Mouse (Mus musculus): ENCODE data around the gene Zfr2. TPM values are rescaled to one million over a fixed set of nuclear protein-coding genes. Genes with fewer than 3 reads are reported as not detected.

The Zfr2 gene
- total RNA-seq, 1 experiment from 2014 or later: 0.10 TPM

DNA sequence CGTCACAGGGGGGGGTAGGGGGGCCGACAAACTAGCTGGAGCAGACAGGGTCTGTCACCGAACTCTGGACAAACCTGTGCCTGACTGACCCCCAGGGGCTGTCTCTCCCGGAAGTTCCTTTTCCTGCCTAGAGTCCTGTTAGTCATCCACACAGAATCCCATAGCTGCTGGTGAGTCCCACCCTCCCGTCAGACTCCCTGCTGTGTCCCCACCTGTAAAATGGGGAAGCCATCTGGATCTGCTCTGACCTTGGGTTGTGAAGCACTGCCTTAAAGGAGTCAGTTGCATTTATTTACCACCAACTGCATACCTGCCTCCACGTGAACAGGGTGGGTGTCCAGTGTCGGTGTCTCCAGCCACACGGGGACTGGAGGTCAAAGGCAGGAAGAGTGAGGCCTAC is 61.5 kb downstream of the Zfr2 start:
- no peak for ATAC-seq (replicated peaks; ENCODE audit: insufficient number of reproducible peaks, low FRiP score, low TSS enrichment, poor library complexity, severe bottlenecking)

DNA sequence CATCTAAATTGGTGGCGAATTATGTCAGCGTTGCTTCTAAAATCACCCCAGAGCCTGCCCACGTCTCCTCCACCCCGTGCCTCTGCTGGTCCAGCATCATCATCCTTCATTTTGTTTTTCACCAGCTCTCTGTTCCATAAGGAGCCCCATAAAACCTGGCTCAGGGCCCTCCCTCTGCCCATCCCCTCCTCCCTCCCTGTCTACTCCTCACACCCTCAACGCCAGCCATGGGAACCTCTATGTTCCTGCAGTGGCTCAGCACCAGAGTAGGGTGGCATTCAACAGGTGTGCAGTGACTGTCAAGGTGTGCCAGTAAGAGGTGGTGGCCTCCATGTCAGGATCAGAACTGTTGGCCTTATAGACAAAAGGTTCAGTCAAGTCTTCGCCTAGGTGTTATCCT is 62.2 kb downstream of the Zfr2 start:
- ATAC-seq (replicated peaks; ENCODE audit: insufficient number of reproducible peaks, low FRiP score, low TSS enrichment, poor library complexity, severe bottlenecking): no peak

DNA sequence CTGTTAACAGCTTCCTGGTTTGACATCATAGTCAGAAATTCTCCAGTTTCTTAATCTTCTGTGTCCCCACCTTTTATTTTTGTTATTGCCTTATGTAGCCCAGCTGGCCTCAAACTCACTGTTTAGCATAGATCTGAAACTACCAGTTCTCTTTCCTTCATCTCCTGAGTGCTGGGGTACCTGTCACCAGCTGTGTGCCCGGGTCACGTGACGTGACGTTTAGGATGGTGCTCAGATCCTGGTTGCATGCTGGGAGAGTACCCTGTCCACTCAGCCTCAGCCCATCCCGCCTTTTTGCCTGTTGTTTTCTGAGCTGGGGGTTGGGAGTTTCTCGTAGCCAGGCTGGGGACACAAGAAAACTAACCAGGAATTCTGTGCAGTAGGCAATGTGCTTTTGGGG is 64.3 kb downstream of the Zfr2 start:
- no peak for ATAC-seq (replicated peaks; ENCODE audit: insufficient number of reproducible peaks, low FRiP score, low TSS enrichment, poor library complexity, severe bottlenecking)

DNA sequence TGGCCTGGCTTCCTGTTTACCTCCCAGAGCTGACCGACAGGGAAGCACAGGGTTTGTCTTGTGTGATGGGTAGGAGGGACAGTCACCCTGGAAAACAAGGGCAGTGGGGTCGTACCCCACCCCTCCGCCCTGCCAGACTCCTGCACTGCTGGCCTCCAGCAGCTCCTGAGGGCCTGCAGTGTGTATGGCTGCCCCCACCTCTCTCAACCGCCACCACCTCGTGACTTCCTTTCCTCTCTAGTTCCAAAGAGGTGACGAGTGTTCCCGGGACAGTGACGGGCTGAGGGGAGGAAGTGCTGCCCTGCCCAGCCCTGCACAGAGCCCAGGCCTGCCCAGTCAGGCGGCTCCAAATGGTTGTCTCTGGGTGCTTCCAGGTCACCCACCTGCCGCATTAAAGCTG is 64.9 kb downstream of the Zfr2 start:
- ATAC-seq (replicated peaks; ENCODE audit: insufficient number of reproducible peaks, low FRiP score, low TSS enrichment, poor library complexity, severe bottlenecking): peak; percentile 46

DNA sequence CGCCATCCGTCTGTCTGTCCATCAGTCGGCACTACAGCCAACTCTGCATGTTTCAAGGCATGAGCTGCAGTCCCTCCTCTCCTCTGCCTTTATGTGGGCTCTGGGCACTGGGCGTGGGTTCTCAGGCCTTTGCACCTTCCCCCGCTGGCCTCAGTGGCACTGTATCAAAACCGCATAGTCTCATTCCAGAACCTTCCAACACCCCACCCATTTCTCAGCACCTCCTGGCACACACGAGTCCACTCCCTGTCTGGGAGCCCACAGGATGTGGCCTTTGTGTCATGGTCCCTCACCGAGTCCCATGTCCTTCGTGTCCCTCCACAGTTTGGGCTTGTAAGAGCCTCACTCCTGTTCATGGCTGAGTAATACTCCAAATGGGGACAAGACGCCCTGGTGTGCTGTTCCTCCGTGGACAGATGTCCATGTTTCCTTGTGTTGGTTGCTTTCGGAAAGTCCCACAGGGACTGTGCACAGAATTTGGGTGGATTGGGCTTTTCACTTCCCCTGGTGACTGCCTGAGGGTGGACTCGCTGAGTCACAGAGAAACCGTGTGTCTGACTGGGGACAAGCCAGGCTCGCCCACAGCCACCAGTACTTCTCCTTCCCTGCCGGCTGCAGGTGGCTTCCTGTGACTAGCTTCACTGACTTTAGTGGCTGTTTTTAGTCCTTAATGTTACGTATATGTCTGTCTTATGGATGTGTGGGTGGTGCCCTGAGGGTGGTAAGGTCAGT is 65.6 kb downstream of the Zfr2 start:
- ATAC-seq (replicated peaks; ENCODE audit: insufficient number of reproducible peaks, low FRiP score, low TSS enrichment, poor library complexity, severe bottlenecking): peak; percentile 60

DNA sequence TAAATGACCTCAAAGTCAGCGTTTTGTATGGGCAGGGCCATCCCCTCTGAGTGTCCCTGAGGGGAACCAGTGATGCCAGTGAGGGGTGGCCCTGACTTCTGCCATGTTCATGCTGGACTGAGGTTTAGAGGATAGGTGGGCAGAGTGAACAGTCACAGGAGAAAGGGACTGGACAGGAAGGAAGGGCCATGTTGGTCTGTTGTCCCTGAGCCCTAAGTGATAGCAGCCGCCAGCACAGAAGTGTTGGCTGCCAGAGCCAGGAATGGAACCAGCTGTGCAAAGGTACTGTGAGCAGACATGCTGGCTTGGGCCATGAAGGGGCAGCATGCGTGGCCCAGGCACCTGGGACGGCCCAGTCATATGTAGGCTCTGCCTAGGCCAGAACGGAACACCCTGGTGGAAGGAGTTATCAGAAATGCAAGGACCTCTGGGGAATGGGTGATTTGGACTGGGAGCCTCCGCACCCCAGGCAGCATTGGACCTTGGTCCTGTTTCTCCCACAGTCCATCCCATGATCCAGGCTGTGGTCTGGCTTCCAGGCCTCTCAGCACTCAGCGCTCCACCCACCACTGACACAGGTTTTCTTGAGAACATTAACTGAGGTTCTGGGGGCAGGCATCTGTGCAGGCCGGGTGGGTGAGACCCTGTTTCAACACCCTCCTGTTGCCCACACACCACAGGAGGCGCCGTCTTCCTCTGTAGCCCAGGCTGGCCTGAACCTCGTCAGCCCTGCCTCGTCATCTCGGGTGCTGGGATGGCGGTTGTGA is 66.8 kb downstream of the Zfr2 start:
- ATAC-seq (replicated peaks; ENCODE audit: insufficient number of reproducible peaks, low FRiP score, low TSS enrichment, poor library complexity, severe bottlenecking): no peak

DNA sequence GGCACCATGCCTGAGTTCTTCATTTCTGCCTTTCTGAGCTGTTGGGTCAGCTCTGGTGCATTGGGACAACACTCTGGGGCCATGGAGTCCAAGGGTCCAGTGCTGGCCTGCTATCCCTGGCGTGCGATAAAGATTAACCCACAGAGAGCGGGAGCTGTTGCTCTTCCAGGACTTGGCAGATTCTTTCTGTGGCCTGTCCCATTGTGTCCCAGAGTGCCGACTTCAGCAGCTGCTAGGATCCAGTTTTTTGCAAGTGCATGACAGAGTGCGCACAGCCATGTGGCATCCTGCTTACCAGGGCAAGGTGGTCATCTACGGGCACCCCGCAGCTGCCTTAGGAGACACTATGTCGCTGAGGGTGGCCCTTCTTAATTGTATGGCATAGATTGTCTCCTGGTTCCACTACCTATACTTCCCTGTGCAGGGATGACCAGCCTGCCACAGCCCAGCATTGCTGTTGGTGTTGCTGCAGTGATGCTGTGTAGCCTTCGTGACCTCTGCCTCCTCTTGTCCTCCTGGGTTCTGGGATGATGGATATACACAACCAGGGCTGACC is 67.5 kb downstream of the Zfr2 start:
- no peak for ATAC-seq (replicated peaks; ENCODE audit: insufficient number of reproducible peaks, low FRiP score, low TSS enrichment, poor library complexity, severe bottlenecking)

DNA sequence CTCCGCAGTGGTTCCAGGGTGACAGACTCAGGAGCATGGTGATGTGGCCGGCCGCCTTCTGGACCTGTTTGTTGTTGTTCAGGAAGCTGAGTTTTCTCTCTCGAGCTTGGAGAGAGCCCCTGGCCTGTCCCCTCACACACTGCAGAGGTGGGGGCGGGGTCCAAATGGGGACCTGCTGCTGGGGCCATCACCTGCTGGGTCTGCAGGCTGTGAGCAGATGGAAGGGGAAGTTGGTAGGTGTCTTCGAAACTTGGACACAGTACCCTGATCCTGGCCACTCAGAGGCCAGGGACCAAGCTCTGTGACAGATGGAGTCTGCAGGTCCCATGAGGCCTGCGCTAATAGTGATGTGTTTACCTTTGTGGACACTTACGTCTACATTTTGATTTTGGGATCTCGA is 68.4 kb downstream of the Zfr2 start:
- no peak for ATAC-seq (replicated peaks; ENCODE audit: insufficient number of reproducible peaks, low FRiP score, low TSS enrichment, poor library complexity, severe bottlenecking)

Other genes starting within 250 kb of the Zfr2 start
- gene Gng7, start 218.2 kb upstream of the Zfr2 start, total RNA-seq (2017): 0.10 TPM in 1 of 3 replicates, not detected in the others
- gene Diras1, start 207.5 kb upstream of the Zfr2 start, total RNA-seq (2017): 0.38 TPM in 1 of 3 replicates, not detected in the others
- 4.5 to 9.9 TPM (median 7.3 TPM) in 3 replicates for gene Slc39a3, start 195.7 kb upstream of the Zfr2 start, total RNA-seq (2017)
- gene Sgta, start 173.0 kb upstream of the Zfr2 start, total RNA-seq (2017): 27.8 to 50.9 TPM (median 31.5 TPM) in 3 replicates
- gene Thop1, start 163.1 kb upstream of the Zfr2 start, total RNA-seq (2017): 2.5 to 3.6 TPM (median 2.8 TPM) in 3 replicates
- gene Creb3l3, start 134.3 kb upstream of the Zfr2 start, total RNA-seq (2017): 0.39 TPM in 1 of 3 replicates, not detected in the others
- 62.4 to 77.3 TPM (median 66.5 TPM) in 3 replicates for gene Map2k2, start 127.2 kb upstream of the Zfr2 start, total RNA-seq (2017)
- gene Zbtb7a, start 97.9 kb upstream of the Zfr2 start, total RNA-seq (2017): 28.4 to 40.6 TPM (median 30.5 TPM) in 3 replicates
- gene Pias4, start 65.2 kb upstream of the Zfr2 start, total RNA-seq (2017): 13.0 to 24.9 TPM (median 21.2 TPM) in 3 replicates
- gene Eef2, start 56.5 kb upstream of the Zfr2 start, total RNA-seq (2017): 1,029 to 1,258 TPM (median 1,077 TPM) in 3 replicates
- 30.4 to 45.3 TPM (median 37.3 TPM) in 3 replicates for gene Dapk3, start 50.1 kb upstream of the Zfr2 start, total RNA-seq (2017)
- gene 4930442H23Rik, start 49.3 kb upstream of the Zfr2 start, total RNA-seq (2017): 0.49 TPM in 1 of 3 replicates, not detected in the others
- not detected in 3 replicates for gene Nmrk2, start 31.1 kb upstream of the Zfr2 start, total RNA-seq (2017)
- not detected in 3 replicates for gene Atcay, start 2.3 kb upstream of the Zfr2 start, total RNA-seq (2017)
- 10.2 to 29.6 TPM (median 11.9 TPM) in 3 replicates for gene Matk, start 19.8 kb downstream of the Zfr2 start, total RNA-seq (2017)
- 77.4 to 89.3 TPM (median 78.0 TPM) in 3 replicates for gene Mrpl54, start 33.8 kb downstream of the Zfr2 start, total RNA-seq (2017)
- gene Apba3, start 33.8 kb downstream of the Zfr2 start, total RNA-seq (2017): 8.9 to 13.4 TPM (median 11.5 TPM) in 3 replicates
- 2.6 to 8.9 TPM (median 3.0 TPM) in 3 replicates for gene Tjp3, start 58.4 kb downstream of the Zfr2 start, total RNA-seq (2017)
- 47.3 to 69.4 TPM (median 50.3 TPM) in 3 replicates for gene Pip5k1c, start 59.8 kb downstream of the Zfr2 start, total RNA-seq (2017)
- gene Cactin, start 87.9 kb downstream of the Zfr2 start, total RNA-seq (2017): 24.5 to 34.3 TPM (median 25.5 TPM) in 3 replicates
- 0.19 TPM in 1 of 3 replicates, not detected in the others for gene Tbxa2r, start 95.6 kb downstream of the Zfr2 start, total RNA-seq (2017)
- not detected in 3 replicates for gene Gipc3, start 110.1 kb downstream of the Zfr2 start, total RNA-seq (2017)
- gene Hmg20b, start 117.3 kb downstream of the Zfr2 start, total RNA-seq (2017): 28.8 to 40.1 TPM (median 38.7 TPM) in 3 replicates
- gene Mfsd12, start 124.3 kb downstream of the Zfr2 start, total RNA-seq (2017): 5.3 to 9.6 TPM (median 6.3 TPM) in 3 replicates
- 1.4 to 2.4 TPM in 2 of 3 replicates, not detected in the other for gene 4930404N11Rik, start 132.7 kb downstream of the Zfr2 start, total RNA-seq (2017)
- gene Fzr1, start 145.4 kb downstream of the Zfr2 start, total RNA-seq (2017): 8.2 to 12.9 TPM (median 11.7 TPM) in 3 replicates
- gene Dohh, start 151.3 kb downstream of the Zfr2 start, total RNA-seq (2017): 18.6 to 22.3 TPM (median 20.9 TPM) in 3 replicates
- gene Gm48551, start 151.3 kb downstream of the Zfr2 start, total RNA-seq (2017): 2.3 to 3.7 TPM in 2 of 3 replicates, not detected in the other
- gene Gm48552, start 155.8 kb downstream of the Zfr2 start, total RNA-seq (2017): not detected in 3 replicates
- gene Smim24, start 159.9 kb downstream of the Zfr2 start, total RNA-seq (2017): 3.9 to 7.9 TPM (median 6.3 TPM) in 3 replicates
- gene Nfic, start 222.5 kb downstream of the Zfr2 start, total RNA-seq (2017): 4.1 to 7.6 TPM (median 5.1 TPM) in 3 replicates
- 0.32 TPM in 1 of 3 replicates, not detected in the others for gene Celf5, start 249.6 kb downstream of the Zfr2 start, total RNA-seq (2017)